Mouse (Mus musculus) ES-E14 (cell line): ENCODE data around the gene Bid. TPM values are rescaled to one million over a fixed set of nuclear protein-coding genes. Genes with fewer than 3 reads are reported as not detected.

Experiments used
- DNase-seq: peaks from one replicate; pipeline ENCODE4 v3.0.0-alpha.2; 2013; ENCODE audit warnings: low read depth, low spot score
- H3K27ac ChIP-seq: 2 replicates; pipeline ENCODE4 v1.5.1; 2012; ENCODE audit warnings: low read depth, mild to moderate bottlenecking, low read length, moderate library complexity, mixed read lengths; ENCODE audit not compliant: poor library complexity, insufficient read depth, severe bottlenecking
- H3K36me3 ChIP-seq: 2 replicates; pipeline ENCODE4 v1.6.1; 2012; ENCODE audit warnings: mild to moderate bottlenecking, low read length, moderate library complexity, mixed read lengths; ENCODE audit not compliant: control insufficient read depth, poor library complexity, insufficient read depth, severe bottlenecking
- H3K4me1 ChIP-seq, 2 experiments: fragments of 150-350 bp in 1 of 2; sonication (generic) in 1 of 2; 2 replicates each; pipeline ENCODE4 v1.6.1; 2012; ENCODE audit warnings: low read length in 2 of 2, mild to moderate bottlenecking in 1 of 2, mixed read lengths in 1 of 2; ENCODE audit not compliant: control insufficient read depth in 2 of 2, insufficient read depth in 2 of 2, poor library complexity in 1 of 2
- H3K4me3 ChIP-seq, 2 experiments: fragments of 150-350 bp in 1 of 2; sonication (generic) in 1 of 2; 2 replicates each; pipeline ENCODE4 v1.5.1; 2012; ENCODE audit warnings: low read length in 2 of 2, low read depth in 1 of 2, mild to moderate bottlenecking in 1 of 2, mixed read lengths in 1 of 2; ENCODE audit not compliant: insufficient read depth in 1 of 2, poor library complexity in 1 of 2, severe bottlenecking in 1 of 2
- H3K9ac ChIP-seq: 2 replicates; pipeline ENCODE4 v1.6.1; 2012; ENCODE audit warnings: low read depth, mild to moderate bottlenecking, low read length, mixed read lengths; ENCODE audit not compliant: poor library complexity, insufficient read depth, severe bottlenecking
- H3K9me3 ChIP-seq: fragments of 150-350 bp; sonication (generic); 2 replicates; pipeline ENCODE4 v1.6.1; 2012; ENCODE audit warnings: low read depth, mild to moderate bottlenecking, low read length; ENCODE audit not compliant: control insufficient read depth, insufficient read depth
- CHD2 ChIP-seq: IDR thresholded peaks from 2 replicates; pipeline ENCODE4 v1.6.1; 2014; ENCODE audit warnings: mild to moderate bottlenecking, low read depth, low read length, inconsistent platforms
- HCFC1 ChIP-seq: IDR thresholded peaks from 2 replicates; pipeline ENCODE4 v1.6.1; 2012; ENCODE audit warnings: low read length, inconsistent platforms, borderline replicate concordance; ENCODE audit not compliant: insufficient read depth
- MAFK ChIP-seq: IDR thresholded peaks from 2 replicates; pipeline ENCODE4 v1.6.1; 2014; ENCODE audit warnings: mild to moderate bottlenecking, low read depth, low read length, inconsistent platforms; ENCODE audit not compliant: insufficient read depth
- ZC3H11A ChIP-seq: IDR thresholded peaks from 2 replicates; pipeline ENCODE4 v1.6.1; 2012; ENCODE audit warnings: low read depth, mild to moderate bottlenecking, inconsistent platforms, low read length, borderline replicate concordance
- ZNF384 ChIP-seq: IDR thresholded peaks from 2 replicates; pipeline ENCODE4 v1.6.1; 2012; ENCODE audit warnings: low read depth, low read length, inconsistent platforms
- in situ Hi-C, 2 experiments: fragments of 600-800 bp; cut with MboI; formaldehyde crosslinking; loops; one replicate each; pipeline ENCODE4 v1.15.1; 2025; ENCODE audit warnings: low sequenced_read_pairs in 2 of 2, inconsistent platforms in 1 of 2; ENCODE audit not compliant: unreplicated experiment in 2 of 2
- total RNA-seq: library from RNA; depleted of rRNA; stranded (reverse); fragments of 300-350 nt; gene quantifications from 2 replicates; pipeline ENCODE4 v1.2.3, GENCODE M21; 2012

Gene Bid
- total RNA-seq, 1 experiment = 20.0 TPM

DNA sequence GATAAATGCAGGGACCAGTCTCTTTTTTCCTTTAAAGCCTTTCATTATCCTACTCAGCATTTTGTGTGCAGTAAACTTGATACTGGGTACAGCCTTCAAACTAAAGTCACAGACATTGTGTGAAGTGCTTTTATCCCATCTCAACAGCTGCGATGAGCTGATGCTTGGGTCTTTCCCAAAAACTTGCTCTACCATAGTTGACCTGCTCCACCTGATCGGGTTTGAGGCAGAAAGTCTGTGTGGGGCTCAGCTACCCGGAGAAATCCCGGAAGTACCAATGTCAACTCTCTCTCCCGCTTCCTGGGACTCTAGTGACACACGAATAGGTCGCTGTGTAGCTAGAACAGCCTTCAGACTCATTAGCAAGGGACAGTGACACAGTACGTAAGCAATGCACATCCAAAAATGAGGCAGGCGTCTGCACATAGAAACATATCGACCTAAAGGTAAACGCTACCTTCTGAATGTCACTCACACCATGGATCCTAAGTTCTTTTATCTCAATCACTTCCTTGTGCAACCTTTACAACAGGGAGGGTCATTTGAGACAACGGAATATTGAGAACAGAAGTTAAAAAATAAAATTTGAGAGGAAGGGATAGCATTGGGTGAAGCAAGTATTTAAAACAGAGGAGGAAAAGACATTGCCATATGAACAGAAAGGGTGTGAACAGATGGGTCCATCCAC, 22.3 kb upstream of the Bid start:
- no peak for DNase-seq
- H3K4me3 ChIP-seq = no peak overlapping the region
- in situ Hi-C loops = no loop called here
- no peak overlapping the region for H3K27ac ChIP-seq
- no peaks in the 10 kb centered on the region for H3K36me3 ChIP-seq
- H3K9me3 ChIP-seq = no peaks in the 10 kb centered on the region
- peaks cover 0 to 14% of the 10 kb centered on the region in 2 experiments; a peak in 2 of 4 replicates for H3K4me1 ChIP-seq
- H3K9ac ChIP-seq = no peak overlapping the region
- TF ChIP-seq CHD2 (no peak), MAFK (no peak), ZC3H11A (no peak), ZNF384 (no peak), HCFC1 (no peak)

DNA sequence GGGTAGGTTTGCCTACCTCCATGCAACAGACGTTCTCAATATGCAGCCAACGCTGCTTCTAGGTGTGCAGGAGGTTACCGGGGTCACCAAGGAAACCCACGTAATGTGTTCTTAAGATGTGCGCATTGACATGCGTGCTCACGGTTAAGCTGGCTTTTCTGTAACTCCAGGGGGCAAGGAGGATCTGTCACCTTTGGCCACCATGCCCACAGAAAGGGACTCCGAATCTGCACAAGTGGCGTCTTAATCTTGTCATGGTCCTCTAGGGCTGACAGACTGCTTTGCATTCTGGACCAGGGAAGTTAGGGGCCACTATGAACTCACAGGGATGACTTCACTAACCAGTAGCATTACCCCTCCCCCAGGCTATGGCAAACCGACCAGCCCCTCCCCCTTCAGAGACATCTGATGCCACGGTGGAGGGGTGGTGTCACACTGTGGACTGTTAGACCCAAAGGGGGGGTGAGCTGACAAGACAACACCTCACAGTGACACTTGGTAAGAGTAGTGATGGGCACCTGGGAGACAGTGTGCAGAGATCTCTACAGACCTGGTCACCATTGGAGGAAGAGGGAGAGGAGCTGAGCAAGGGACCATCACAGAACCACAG, 21.5 kb upstream of the Bid start:
- H3K4me1 ChIP-seq = peaks cover 0 to 14% of the 10 kb centered on the region in 2 experiments; a peak in 2 of 4 replicates
- DNase-seq = no peak
- in situ Hi-C loops = no loop called here

DNA sequence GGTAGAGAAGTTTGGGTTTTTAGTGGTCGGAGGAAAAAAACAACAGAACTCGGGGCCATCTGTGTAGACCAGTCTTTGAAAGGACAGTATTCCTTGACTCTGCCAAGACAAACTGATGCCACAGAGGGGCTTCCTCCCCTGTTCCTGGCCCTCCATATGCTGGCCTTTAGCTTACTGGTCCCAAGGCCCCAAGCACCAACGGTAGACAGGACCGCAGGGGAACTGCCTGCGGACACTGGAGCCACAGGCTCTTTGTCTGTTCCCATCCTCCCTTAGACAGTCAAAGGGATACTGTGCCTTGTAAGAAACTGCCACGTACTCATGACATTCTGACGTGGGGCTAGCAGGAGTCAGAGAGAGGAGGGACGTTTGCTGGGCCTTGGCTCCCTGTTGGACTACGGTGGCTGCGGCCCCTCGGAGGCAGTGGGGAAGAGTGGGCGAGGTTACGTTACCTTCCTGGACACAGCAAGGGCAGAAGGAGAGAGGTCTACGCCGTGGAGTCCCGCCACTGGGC, 20.5 kb upstream of the Bid start:
- Histone ChIP-seq H3K4me1 (peaks cover 0 to 14% of the 10 kb centered on the region in 2 experiments; a peak in 2 of 4 replicates), H3K36me3 (peaks cover 3% of the 10 kb centered on the region; the same call in 1 of the 2 replicates), H3K4me3 (no peak overlapping the region), H3K9me3 (no peaks in the 10 kb centered on the region), H3K9ac (no peak overlapping the region), H3K27ac (no peak overlapping the region)
- TF ChIP-seq CHD2 = no peak
- TF ChIP-seq ZNF384 = no peak
- TF ChIP-seq MAFK = no peak
- TF ChIP-seq ZC3H11A = no peak
- no peak for TF ChIP-seq HCFC1
- no peak for DNase-seq
- in situ Hi-C loops = no loop called here

More for the DNA sequence above, 21.5 kb upstream of the Bid start:
- no peak overlapping the region for H3K4me3 ChIP-seq
- no peaks in the 10 kb centered on the region for H3K36me3 ChIP-seq
- H3K27ac ChIP-seq = no peak overlapping the region
- H3K9ac ChIP-seq = no peak overlapping the region
- H3K9me3 ChIP-seq = no peaks in the 10 kb centered on the region
- TF ChIP-seq HCFC1 (no peak), ZC3H11A (no peak), ZNF384 (no peak), CHD2 (no peak), MAFK (no peak)

DNA sequence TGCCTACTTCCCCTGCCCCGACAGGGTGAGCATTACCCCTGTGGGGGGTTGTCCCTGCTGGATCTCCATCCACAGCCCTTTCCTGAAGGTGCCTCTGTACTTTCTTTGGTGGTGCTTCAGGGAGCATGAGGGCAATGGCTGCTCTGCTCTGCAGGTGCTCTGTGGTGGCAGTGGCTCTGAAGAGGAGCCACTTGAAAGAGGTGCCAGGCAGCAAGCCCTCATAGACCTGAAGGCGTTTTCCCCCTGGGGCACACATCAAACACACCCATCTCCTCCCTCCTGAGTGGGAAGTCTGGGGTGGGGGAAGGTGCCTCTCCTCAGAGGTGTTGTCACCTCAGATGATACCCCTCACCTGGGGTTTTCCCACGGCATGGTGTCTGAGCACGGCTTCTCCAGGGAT, 17.5 kb upstream of the Bid start:
- peaks cover 0 to 7% of the 10 kb centered on the region in 2 experiments; a peak in 2 of 4 replicates for H3K4me1 ChIP-seq
- H3K9ac ChIP-seq = no peak overlapping the region
- H3K36me3 ChIP-seq = peaks cover 3% of the 10 kb centered on the region; the same call in 1 of the 2 replicates
- no peak overlapping the region for H3K27ac ChIP-seq
- TF ChIP-seq ZNF384 = no peak
- no peak for TF ChIP-seq ZC3H11A
- no peak for TF ChIP-seq MAFK
- TF ChIP-seq CHD2 = no peak
- no peak for TF ChIP-seq HCFC1
- DNase-seq = no peak
- no peaks in the 10 kb centered on the region for H3K9me3 ChIP-seq
- no peak overlapping the region for H3K4me3 ChIP-seq
- in situ Hi-C loops = no loop called here
